Mouse (Mus musculus): ENCODE data around the gene Meig1. TPM values are rescaled to one million over a fixed set of nuclear protein-coding genes. Genes with fewer than 3 reads are reported as not detected.
A peak's percentile ranks its signal among the peaks of the same experiment; 100 is the strongest.

Gene Meig1
- polyA plus RNA-seq, 1 experiment from 2014 or later = 7.7 TPM

DNA sequence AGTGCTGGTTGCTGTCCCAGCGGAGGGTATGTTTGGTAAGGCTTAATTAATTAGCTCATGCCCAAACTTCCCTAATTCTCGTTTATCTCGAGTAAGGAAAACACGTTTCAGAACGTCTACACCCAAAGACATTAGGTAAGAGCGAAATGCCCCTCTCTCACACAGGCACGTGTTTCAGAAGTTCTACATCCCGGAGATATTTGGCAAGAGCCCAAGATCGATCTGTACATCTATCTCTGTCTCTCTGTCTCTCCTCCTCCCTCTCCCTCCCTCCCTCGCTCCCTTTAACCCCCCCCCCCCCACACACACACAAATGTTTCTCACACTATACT is 2.1 kb upstream of the Meig1 start:
- H3K9me3 ChIP-seq (ENCODE audit: control insufficient read depth, low read length) = no peaks in the 10 kb centered on the region
- H3K36me3 ChIP-seq (ENCODE audit: control insufficient read depth, insufficient read depth, low read length) = no peaks in the 10 kb centered on the region
- DNase-seq (ENCODE audit: low spot score) (no peak), ATAC-seq (ENCODE audit: low FRiP score) (peak; percentile 5; the same call in 1 of the 2 replicates)
- no peaks in the 10 kb centered on the region for H3K27me3 ChIP-seq (ENCODE audit: control insufficient read depth, insufficient read depth, low read length)
- 9% methylated on average over 9 of the region's 10 CpGs for WGBS
- no peak overlapping the region for H3K27ac ChIP-seq (ENCODE audit: low read depth, low read length)
- H3K9ac ChIP-seq (ENCODE audit: low read depth, low read length) = peak overlapping the region; percentile 61
- H3K4me1 ChIP-seq (replicated peaks; ENCODE audit: control insufficient read depth, insufficient read depth, low read length) = peaks cover 7% of the 10 kb centered on the region; the same call in 1 of the 2 replicates
- H3K4me3 ChIP-seq (ENCODE audit: low read depth, low read length) = peak overlapping the region; percentile 73
- peak overlapping the region; percentile 85 for H3K4me2 ChIP-seq (replicated peaks; ENCODE audit: low read depth, low read length)

- DNase-seq (ENCODE audit: low spot score) (peak; percentile 90), ATAC-seq (ENCODE audit: low FRiP score) (peak; percentile 98)
- no peaks in the 10 kb centered on the region for H3K36me3 ChIP-seq (ENCODE audit: control insufficient read depth, insufficient read depth, low read length)
- no peaks in the 10 kb centered on the region for H3K27me3 ChIP-seq (ENCODE audit: control insufficient read depth, insufficient read depth, low read length)
- peaks cover 7% of the 10 kb centered on the region; the same call in 1 of the 2 replicates for H3K4me1 ChIP-seq (replicated peaks; ENCODE audit: control insufficient read depth, insufficient read depth, low read length)
- WGBS = 1% methylated on average over 29 of the region's 29 CpGs
- H3K27ac ChIP-seq (ENCODE audit: low read depth, low read length) = no peak within 1 kb of the TSS
- H3K4me2 ChIP-seq (replicated peaks; ENCODE audit: low read depth, low read length) = peak within 1 kb of the TSS; percentile 85
- H3K4me3 ChIP-seq (ENCODE audit: low read depth, low read length) = peak within 1 kb of the TSS; percentile 73
- no peaks in the 10 kb centered on the region for H3K9me3 ChIP-seq (ENCODE audit: control insufficient read depth, low read length)
- H3K9ac ChIP-seq (ENCODE audit: low read depth, low read length) = peak within 1 kb of the TSS; percentile 61
These were observed 1.6 kb upstream of the Meig1 start, which contains the start of gene Dclre1c for GRCm38 (mm10) chr2:3423841-3424578. Gene Dclre1c, plus strand, starts transcription at chr2:3424131.

GRCm38 (mm10) chr2:3420157-3420556 is 2.3 kb downstream of the Meig1 start:
- H3K4me1 ChIP-seq (replicated peaks; ENCODE audit: control insufficient read depth, insufficient read depth, low read length) = peaks cover 7% of the 10 kb centered on the region; the same call in 1 of the 2 replicates
- ATAC-seq (ENCODE audit: low FRiP score) = 0 out of 2 replicates have a peak, but pooled peaks have one; percentile 4
- H3K27ac ChIP-seq (ENCODE audit: low read depth, low read length) = peak overlapping the region; percentile 4; the same call in 1 of the 2 replicates
- no peak overlapping the region for H3K9ac ChIP-seq (ENCODE audit: low read depth, low read length)
- H3K27me3 ChIP-seq (ENCODE audit: control insufficient read depth, insufficient read depth, low read length) = 0 out of 2 replicates have a peak, but pooled peaks cover 5% of the 10 kb centered on the region
- H3K4me2 ChIP-seq (replicated peaks; ENCODE audit: low read depth, low read length) = no peak overlapping the region
- no peaks in the 10 kb centered on the region for H3K36me3 ChIP-seq (ENCODE audit: control insufficient read depth, insufficient read depth, low read length)
- 53% methylated on average over 4 of the region's 4 CpGs for WGBS
- H3K9me3 ChIP-seq (ENCODE audit: control insufficient read depth, low read length) = no peaks in the 10 kb centered on the region
- DNase-seq (ENCODE audit: low spot score) = peak; percentile 29
- H3K4me3 ChIP-seq (ENCODE audit: low read depth, low read length) = no peak overlapping the region

DNA sequence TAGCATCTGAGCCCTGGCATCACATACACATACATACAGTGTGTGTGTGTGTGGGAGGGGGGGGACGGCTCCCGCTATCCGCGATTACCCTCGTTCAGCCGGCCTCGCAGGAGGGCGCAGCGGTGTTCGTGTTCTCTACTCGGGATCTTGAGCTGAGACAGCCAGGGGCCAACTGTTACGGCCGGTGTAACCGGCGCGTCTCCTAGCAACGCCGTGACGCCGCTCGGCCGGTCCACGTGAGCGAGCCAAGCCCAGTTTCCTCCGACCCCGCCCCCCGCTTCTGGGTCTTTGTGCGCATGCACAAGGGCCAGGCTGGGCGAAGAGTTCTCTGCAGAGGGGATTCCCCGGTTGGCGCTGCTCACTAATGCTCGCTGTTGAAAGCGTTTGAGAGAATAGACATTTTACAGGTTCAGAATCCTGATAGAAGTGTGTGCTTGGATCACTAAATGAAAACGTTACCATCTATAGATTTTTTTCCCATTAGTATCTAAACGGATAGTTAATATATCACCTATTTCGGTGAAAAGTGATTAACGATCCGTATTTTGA is 3.5 kb downstream of the Meig1 start:
- Histone ChIP-seq H3K9me3 (ENCODE audit: control insufficient read depth, low read length) (no peaks in the 10 kb centered on the region), H3K27me3 (ENCODE audit: control insufficient read depth, insufficient read depth, low read length) (0 out of 2 replicates have a peak, but pooled peaks cover 5% of the 10 kb centered on the region), H3K36me3 (ENCODE audit: control insufficient read depth, insufficient read depth, low read length) (no peaks in the 10 kb centered on the region), H3K9ac (ENCODE audit: low read depth, low read length) (peak overlapping the region; percentile 31; the same call in 1 of the 2 replicates), H3K4me2 (replicated peaks; ENCODE audit: low read depth, low read length) (peak overlapping the region; percentile 45), H3K27ac (ENCODE audit: low read depth, low read length) (no peak overlapping the region), H3K4me1 (replicated peaks; ENCODE audit: control insufficient read depth, insufficient read depth, low read length) (peaks cover 7% of the 10 kb centered on the region; the same call in 1 of the 2 replicates), H3K4me3 (ENCODE audit: low read depth, low read length) (peak overlapping the region; percentile 32)
- WGBS = 2% methylated on average over 38 of the region's 38 CpGs
- peak; percentile 93 for ATAC-seq (ENCODE audit: low FRiP score)
- DNase-seq (ENCODE audit: low spot score) = peak; percentile 99

- H3K9ac ChIP-seq (ENCODE audit: low read depth, low read length) = no peak overlapping the region
- 61% methylated on average over 1 of the region's 1 CpGs for WGBS
- ATAC-seq (ENCODE audit: low FRiP score) = no peak
- 0 out of 2 replicates have a peak, but pooled peaks cover 5% of the 10 kb centered on the region for H3K27me3 ChIP-seq (ENCODE audit: control insufficient read depth, insufficient read depth, low read length)
- no peak for DNase-seq (ENCODE audit: low spot score)
- no peak overlapping the region for H3K27ac ChIP-seq (ENCODE audit: low read depth, low read length)
- H3K4me3 ChIP-seq (ENCODE audit: low read depth, low read length) = no peak overlapping the region
- no peaks in the 10 kb centered on the region for H3K9me3 ChIP-seq (ENCODE audit: control insufficient read depth, low read length)
- no peak overlapping the region for H3K4me2 ChIP-seq (replicated peaks; ENCODE audit: low read depth, low read length)
- H3K4me1 ChIP-seq (replicated peaks; ENCODE audit: control insufficient read depth, insufficient read depth, low read length) = peaks cover 7% of the 10 kb centered on the region; the same call in 1 of the 2 replicates
- no peaks in the 10 kb centered on the region for H3K36me3 ChIP-seq (ENCODE audit: control insufficient read depth, insufficient read depth, low read length)
These were observed 6.8 kb downstream of the Meig1 start for GRCm38 (mm10) chr2:3415676-3416075.

- WGBS = 33% methylated on average over 4 of the region's 4 CpGs
- Histone ChIP-seq H3K4me1 (replicated peaks; ENCODE audit: control insufficient read depth, insufficient read depth, low read length) (no peaks in the 10 kb centered on the region), H3K9ac (ENCODE audit: low read depth, low read length) (no peak overlapping the region), H3K36me3 (ENCODE audit: control insufficient read depth, insufficient read depth, low read length) (no peaks in the 10 kb centered on the region), H3K4me2 (replicated peaks; ENCODE audit: low read depth, low read length) (no peak overlapping the region), H3K9me3 (ENCODE audit: control insufficient read depth, low read length) (no peaks in the 10 kb centered on the region), H3K27ac (ENCODE audit: low read depth, low read length) (no peak overlapping the region), H3K27me3 (ENCODE audit: control insufficient read depth, insufficient read depth, low read length) (0 out of 2 replicates have a peak, but pooled peaks cover 5% of the 10 kb centered on the region), H3K4me3 (ENCODE audit: low read depth, low read length) (no peak overlapping the region)
- DNase-seq (ENCODE audit: low spot score) = peak; percentile 78
- ATAC-seq (ENCODE audit: low FRiP score) = no peak
These were observed 8.2 kb downstream of the Meig1 start for GRCm38 (mm10) chr2:3414241-3414640.

- WGBS = 80% methylated on average over 7 of the region's 7 CpGs
- Histone ChIP-seq H3K4me3 (ENCODE audit: low read depth, low read length) (no peak overlapping the region), H3K27me3 (ENCODE audit: control insufficient read depth, insufficient read depth, low read length) (no peaks in the 10 kb centered on the region), H3K4me2 (replicated peaks; ENCODE audit: low read depth, low read length) (no peak overlapping the region), H3K9me3 (ENCODE audit: control insufficient read depth, low read length) (no peaks in the 10 kb centered on the region), H3K9ac (ENCODE audit: low read depth, low read length) (no peak overlapping the region), H3K27ac (ENCODE audit: low read depth, low read length) (no peak overlapping the region), H3K4me1 (replicated peaks; ENCODE audit: control insufficient read depth, insufficient read depth, low read length) (no peaks in the 10 kb centered on the region), H3K36me3 (ENCODE audit: control insufficient read depth, insufficient read depth, low read length) (no peaks in the 10 kb centered on the region)
- DNase-seq (ENCODE audit: low spot score) = no peak
- no peak for ATAC-seq (ENCODE audit: low FRiP score)
These were observed 14.7 kb downstream of the Meig1 start for GRCm38 (mm10) chr2:3407756-3408155.

DNA sequence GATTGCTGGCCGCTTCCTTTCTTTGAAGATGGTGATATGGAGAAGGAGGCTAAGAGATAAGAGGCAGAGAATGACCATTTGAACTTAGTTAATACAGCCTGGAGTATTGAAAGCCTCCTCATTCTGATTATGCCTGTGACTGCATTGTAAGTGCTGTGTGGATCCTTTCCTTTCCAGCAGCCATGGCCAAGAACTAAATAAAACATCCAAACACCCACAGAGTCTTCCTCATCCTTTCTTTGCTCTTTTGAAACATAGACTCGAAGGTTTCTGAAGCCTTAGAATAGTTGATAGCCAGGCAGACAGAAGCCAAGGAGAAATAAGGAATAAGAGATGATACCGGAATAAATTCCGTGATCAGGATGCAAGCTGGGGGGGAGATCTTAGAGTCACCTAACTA is 16.5 kb downstream of the Meig1 start:
- Histone ChIP-seq H3K4me1 (replicated peaks; ENCODE audit: control insufficient read depth, insufficient read depth, low read length) (no peaks in the 10 kb centered on the region), H3K9me3 (ENCODE audit: control insufficient read depth, low read length) (no peaks in the 10 kb centered on the region), H3K36me3 (ENCODE audit: control insufficient read depth, insufficient read depth, low read length) (no peaks in the 10 kb centered on the region), H3K9ac (ENCODE audit: low read depth, low read length) (no peak overlapping the region), H3K27me3 (ENCODE audit: control insufficient read depth, insufficient read depth, low read length) (no peaks in the 10 kb centered on the region), H3K4me3 (ENCODE audit: low read depth, low read length) (no peak overlapping the region), H3K27ac (ENCODE audit: low read depth, low read length) (no peak overlapping the region), H3K4me2 (replicated peaks; ENCODE audit: low read depth, low read length) (no peak overlapping the region)
- WGBS = 88% methylated on average over 4 of the region's 4 CpGs
- no peak for ATAC-seq (ENCODE audit: low FRiP score)
- no peak for DNase-seq (ENCODE audit: low spot score)
